ENCODE assay signal across 18 mouse cellular contexts in the genomic region with DNA sequence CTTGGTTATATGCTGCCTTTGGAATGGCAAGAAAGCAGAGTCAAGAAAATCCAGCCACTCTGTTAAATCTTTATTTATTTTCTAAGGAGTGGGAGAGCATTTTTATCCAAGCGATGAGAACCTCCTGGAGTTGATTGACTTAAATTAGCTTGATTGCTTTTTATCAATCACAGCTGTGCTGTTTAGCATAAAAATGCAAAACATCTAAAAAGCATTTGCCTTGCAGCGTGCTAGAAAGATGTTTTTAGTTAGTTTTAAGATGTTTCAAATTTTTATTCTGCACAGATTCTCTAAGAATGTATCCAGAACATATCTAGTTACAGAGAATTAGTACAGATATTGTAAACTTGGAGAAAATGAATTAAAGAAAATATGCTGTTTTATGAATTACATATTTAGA.
"Had no signal": no experiment of that assay in that cellular context is flagged by ENCODE, and none has a peak within 500 bp of the region (broad histone marks: within the 10 kb centered on the region; RNA-seq: fewer than 3 reads in every experiment).

No protein-coding gene starts in this region.

- H3K27me3 ChIP-seq: midbrain, embryonic 12.5 days; neural tube, embryonic 13.5 days; neural tube, embryonic 15.5 days had no signal

- H3K36me3 ChIP-seq: midbrain, embryonic 10.5 days; midbrain, embryonic 12.5 days; neural tube, embryonic 13.5 days; neural tube, embryonic 15.5 days had no signal

- H3K4me3 ChIP-seq: midbrain, embryonic 10.5 days; midbrain, embryonic 12.5 days; myocyte; neural tube, embryonic 13.5 days; neural tube, embryonic 15.5 days had no signal

- H3K27ac ChIP-seq: midbrain, embryonic 10.5 days; midbrain, embryonic 12.5 days; neural tube, embryonic 13.5 days; neural tube, embryonic 15.5 days had no signal

- DNase-seq: lung, embryonic 14.5 days; lung, postnatal 10 days; lung, postnatal 4 days; midbrain, embryonic 14.5 days; retina, postnatal 1 day; right cerebral cortex, adult 18-20 months; right cerebral cortex, postnatal 25 days; right cerebral cortex, postnatal 4 days; spleen, adult 18-20 months; thymus, adult 18-20 months; thymus, postnatal 14 days; thymus, postnatal 36 days had no signal

- H3K9ac ChIP-seq: lung, embryonic 14.5 days; midbrain, embryonic 12.5 days; neural tube, embryonic 13.5 days; neural tube, embryonic 15.5 days had no signal

- ATAC-seq: midbrain, embryonic 16.5 days had no signal

- H3K4me1 ChIP-seq: midbrain, embryonic 10.5 days; midbrain, embryonic 12.5 days; neural tube, embryonic 13.5 days; neural tube, embryonic 15.5 days had no signal

- H3K9me3 ChIP-seq: midbrain, embryonic 10.5 days; midbrain, embryonic 12.5 days; neural tube, embryonic 13.5 days; neural tube, embryonic 15.5 days had no signal

- H3K4me2 ChIP-seq: lung, embryonic 14.5 days; midbrain, embryonic 12.5 days; neural tube, embryonic 13.5 days; neural tube, embryonic 15.5 days had no signal
